Mouse (Mus musculus): Measurements from ENCODE around the gene Rps7. TPM values are rescaled to one million over a fixed set of nuclear protein-coding genes. Genes with fewer than 3 reads are reported as not detected.

The Rps7 gene
- polyA plus RNA-seq, 1 experiment from 2014 or later: 682 TPM

GRCm38 (mm10) chr12:28622641-28623040 lies 13.1 kb downstream of the Rps7 start:
- no peaks in the 10 kb centered on the region for H3K9me3 ChIP-seq (replicated peaks; ENCODE audit: control insufficient read depth, low read length)
- peaks cover 16% of the 10 kb centered on the region for H3K4me1 ChIP-seq (ENCODE audit: control insufficient read depth, insufficient read depth, low read length)
- H3K27me3 ChIP-seq (ENCODE audit: control insufficient read depth, insufficient read depth, low read length): no peaks in the 10 kb centered on the region
- no peak overlapping the region for H3K9ac ChIP-seq (ENCODE audit: low read length)
- no peak overlapping the region; the same call in 1 of the 2 replicates for H3K27ac ChIP-seq (ENCODE audit: low read length)
- WGBS: 53% methylated on average over 1 of the region's 1 CpGs
- no peak overlapping the region for H3K4me2 ChIP-seq (ENCODE audit: low read depth, low read length)
- no peaks in the 10 kb centered on the region for H3K36me3 ChIP-seq (ENCODE audit: control insufficient read depth, insufficient read depth, low read length)
- no peak for ATAC-seq (ENCODE audit: insufficient read depth, low FRiP score)
- no peak overlapping the region for H3K4me3 ChIP-seq (replicated peaks; ENCODE audit: low read length)

GRCm38 (mm10) chr12:28622167-28622532 lies 13.6 kb downstream of the Rps7 start:
- WGBS: 25% methylated on average over 5 of the region's 5 CpGs

GRCm38 (mm10) chr12:28621451-28622166 lies 14.1 kb downstream of the Rps7 start:
- WGBS: 7% methylated on average over 7 of the region's 7 CpGs
- H3K9me3 ChIP-seq (replicated peaks; ENCODE audit: control insufficient read depth, low read length): no peaks in the 10 kb centered on the region
- no peaks in the 10 kb centered on the region for H3K36me3 ChIP-seq (ENCODE audit: control insufficient read depth, insufficient read depth, low read length)
- no peak overlapping the region for H3K9ac ChIP-seq (ENCODE audit: low read length)
- peaks cover 16% of the 10 kb centered on the region for H3K4me1 ChIP-seq (ENCODE audit: control insufficient read depth, insufficient read depth, low read length)
- H3K4me2 ChIP-seq (ENCODE audit: low read depth, low read length): 0 out of 2 replicates have a peak overlapping the region, but pooled peaks have one; percentile 3
- ATAC-seq (ENCODE audit: insufficient read depth, low FRiP score): no peak
- no peak overlapping the region for H3K27ac ChIP-seq (ENCODE audit: low read length)
- H3K27me3 ChIP-seq (ENCODE audit: control insufficient read depth, insufficient read depth, low read length): no peaks in the 10 kb centered on the region
- H3K4me3 ChIP-seq (replicated peaks; ENCODE audit: low read length): no peak overlapping the region

More at GRCm38 (mm10) chr12:28622167-28622532, 13.6 kb downstream of the Rps7 start:
- Histone ChIP-seq H3K9me3 (replicated peaks; ENCODE audit: control insufficient read depth, low read length) (no peaks in the 10 kb centered on the region), H3K4me1 (ENCODE audit: control insufficient read depth, insufficient read depth, low read length) (peaks cover 16% of the 10 kb centered on the region), H3K27me3 (ENCODE audit: control insufficient read depth, insufficient read depth, low read length) (no peaks in the 10 kb centered on the region), H3K4me3 (replicated peaks; ENCODE audit: low read length) (no peak overlapping the region), H3K36me3 (ENCODE audit: control insufficient read depth, insufficient read depth, low read length) (no peaks in the 10 kb centered on the region), H3K4me2 (ENCODE audit: low read depth, low read length) (0 out of 2 replicates have a peak overlapping the region, but pooled peaks have one; percentile 3), H3K9ac (ENCODE audit: low read length) (no peak overlapping the region), H3K27ac (ENCODE audit: low read length) (no peak overlapping the region; the same call in 1 of the 2 replicates)
- ATAC-seq (ENCODE audit: insufficient read depth, low FRiP score): no peak

GRCm38 (mm10) chr12:28617297-28617696 lies 18.5 kb downstream of the Rps7 start:
- Histone ChIP-seq H3K4me2 (ENCODE audit: low read depth, low read length) (no peak overlapping the region), H3K36me3 (ENCODE audit: control insufficient read depth, insufficient read depth, low read length) (no peaks in the 10 kb centered on the region), H3K4me3 (replicated peaks; ENCODE audit: low read length) (no peak overlapping the region), H3K4me1 (ENCODE audit: control insufficient read depth, insufficient read depth, low read length) (peaks cover 12% of the 10 kb centered on the region), H3K9ac (ENCODE audit: low read length) (no peak overlapping the region), H3K9me3 (replicated peaks; ENCODE audit: control insufficient read depth, low read length) (no peaks in the 10 kb centered on the region), H3K27me3 (ENCODE audit: control insufficient read depth, insufficient read depth, low read length) (no peaks in the 10 kb centered on the region), H3K27ac (ENCODE audit: low read length) (no peak overlapping the region)
- 53% methylated on average over 4 of the region's 4 CpGs for WGBS
- ATAC-seq (ENCODE audit: insufficient read depth, low FRiP score): no peak

- H3K4me1 ChIP-seq (ENCODE audit: control insufficient read depth, insufficient read depth, low read length): no peaks in the 10 kb centered on the region
- H3K4me2 ChIP-seq (ENCODE audit: low read depth, low read length): no peak overlapping the region
- no peaks in the 10 kb centered on the region for H3K27me3 ChIP-seq (ENCODE audit: control insufficient read depth, insufficient read depth, low read length)
- ATAC-seq (ENCODE audit: insufficient read depth, low FRiP score): no peak
- H3K4me3 ChIP-seq (replicated peaks; ENCODE audit: low read length): no peak overlapping the region
- no peak overlapping the region for H3K9ac ChIP-seq (ENCODE audit: low read length)
- WGBS: 78% methylated on average over 7 of the region's 7 CpGs
- no peaks in the 10 kb centered on the region for H3K36me3 ChIP-seq (ENCODE audit: control insufficient read depth, insufficient read depth, low read length)
- no peaks in the 10 kb centered on the region for H3K9me3 ChIP-seq (replicated peaks; ENCODE audit: control insufficient read depth, low read length)
- no peak overlapping the region for H3K27ac ChIP-seq (ENCODE audit: low read length)
Measured at GRCm38 (mm10) chr12:28614401-28614800, 21.4 kb downstream of the Rps7 start.

GRCm38 (mm10) chr12:28612391-28612790 lies 23.4 kb downstream of the Rps7 start:
- H3K9ac ChIP-seq (ENCODE audit: low read length): no peak overlapping the region
- no peaks in the 10 kb centered on the region for H3K27me3 ChIP-seq (ENCODE audit: control insufficient read depth, insufficient read depth, low read length)
- H3K4me1 ChIP-seq (ENCODE audit: control insufficient read depth, insufficient read depth, low read length): no peaks in the 10 kb centered on the region
- no peak overlapping the region for H3K27ac ChIP-seq (ENCODE audit: low read length)
- H3K4me2 ChIP-seq (ENCODE audit: low read depth, low read length): no peak overlapping the region
- WGBS: 41% methylated on average over 6 of the region's 6 CpGs
- H3K36me3 ChIP-seq (ENCODE audit: control insufficient read depth, insufficient read depth, low read length): no peaks in the 10 kb centered on the region
- H3K9me3 ChIP-seq (replicated peaks; ENCODE audit: control insufficient read depth, low read length): no peaks in the 10 kb centered on the region
- H3K4me3 ChIP-seq (replicated peaks; ENCODE audit: low read length): no peak overlapping the region
- ATAC-seq (ENCODE audit: insufficient read depth, low FRiP score): no peak

GRCm38 (mm10) chr12:28607546-28608305 lies 28.0 kb downstream of the Rps7 start:
- WGBS: 65% methylated on average over 17 of the region's 17 CpGs
- H3K4me1 ChIP-seq (ENCODE audit: control insufficient read depth, insufficient read depth, low read length): no peaks in the 10 kb centered on the region
- no peaks in the 10 kb centered on the region for H3K9me3 ChIP-seq (replicated peaks; ENCODE audit: control insufficient read depth, low read length)
- no peaks in the 10 kb centered on the region for H3K27me3 ChIP-seq (ENCODE audit: control insufficient read depth, insufficient read depth, low read length)
- H3K9ac ChIP-seq (ENCODE audit: low read length): no peak overlapping the region
- H3K4me3 ChIP-seq (replicated peaks; ENCODE audit: low read length): no peak overlapping the region
- H3K27ac ChIP-seq (ENCODE audit: low read length): no peak overlapping the region
- no peak overlapping the region for H3K4me2 ChIP-seq (ENCODE audit: low read depth, low read length)
- no peaks in the 10 kb centered on the region for H3K36me3 ChIP-seq (ENCODE audit: control insufficient read depth, insufficient read depth, low read length)
- no peak for ATAC-seq (ENCODE audit: insufficient read depth, low FRiP score)

- no peaks in the 10 kb centered on the region for H3K4me1 ChIP-seq (ENCODE audit: control insufficient read depth, insufficient read depth, low read length)
- H3K4me2 ChIP-seq (ENCODE audit: low read depth, low read length): no peak overlapping the region
- no peak overlapping the region for H3K4me3 ChIP-seq (replicated peaks; ENCODE audit: low read length)
- no peak for ATAC-seq (ENCODE audit: insufficient read depth, low FRiP score)
- 67% methylated on average over 1 of the region's 1 CpGs for WGBS
- no peak overlapping the region for H3K9ac ChIP-seq (ENCODE audit: low read length)
- H3K27ac ChIP-seq (ENCODE audit: low read length): no peak overlapping the region
- no peaks in the 10 kb centered on the region for H3K27me3 ChIP-seq (ENCODE audit: control insufficient read depth, insufficient read depth, low read length)
- H3K36me3 ChIP-seq (ENCODE audit: control insufficient read depth, insufficient read depth, low read length): no peaks in the 10 kb centered on the region
- H3K9me3 ChIP-seq (replicated peaks; ENCODE audit: control insufficient read depth, low read length): no peaks in the 10 kb centered on the region
Measured at GRCm38 (mm10) chr12:28603494-28603893, 32.3 kb downstream of the Rps7 start.

- no peak; the same call in 1 of the 2 replicates for ATAC-seq (ENCODE audit: insufficient read depth, low FRiP score)
- H3K4me3 ChIP-seq (replicated peaks; ENCODE audit: low read length): no peak overlapping the region
- H3K4me1 ChIP-seq (ENCODE audit: control insufficient read depth, insufficient read depth, low read length): no peaks in the 10 kb centered on the region
- no peaks in the 10 kb centered on the region for H3K9me3 ChIP-seq (replicated peaks; ENCODE audit: control insufficient read depth, low read length)
- no peak overlapping the region for H3K9ac ChIP-seq (ENCODE audit: low read length)
- WGBS: 21% methylated on average over 4 of the region's 4 CpGs
- H3K27me3 ChIP-seq (ENCODE audit: control insufficient read depth, insufficient read depth, low read length): no peaks in the 10 kb centered on the region
- no peak overlapping the region for H3K27ac ChIP-seq (ENCODE audit: low read length)
- H3K36me3 ChIP-seq (ENCODE audit: control insufficient read depth, insufficient read depth, low read length): no peaks in the 10 kb centered on the region
- H3K4me2 ChIP-seq (ENCODE audit: low read depth, low read length): no peak overlapping the region
Measured at GRCm38 (mm10) chr12:28602259-28602658, 33.5 kb downstream of the Rps7 start.
